Mouse (Mus musculus) ES-E14 (cell line): Measurements from ENCODE around the gene Spata17. TPM values are rescaled to one million over a fixed set of nuclear protein-coding genes. Genes with fewer than 3 reads are reported as not detected.

ENCODE experiments used
- DNase-seq: peaks from one replicate; pipeline ENCODE4 v3.0.0-alpha.2; 2013; ENCODE audit warnings: low read depth, low spot score
- H3K27ac ChIP-seq: 2 replicates; pipeline ENCODE4 v1.5.1; 2012; ENCODE audit warnings: low read depth, mild to moderate bottlenecking, low read length, moderate library complexity, mixed read lengths; ENCODE audit not compliant: poor library complexity, insufficient read depth, severe bottlenecking
- H3K36me3 ChIP-seq: 2 replicates; pipeline ENCODE4 v1.6.1; 2012; ENCODE audit warnings: mild to moderate bottlenecking, low read length, moderate library complexity, mixed read lengths; ENCODE audit not compliant: control insufficient read depth, poor library complexity, insufficient read depth, severe bottlenecking
- H3K4me1 ChIP-seq, 2 experiments: fragments of 150-350 bp in 1 of 2; sonication (generic) in 1 of 2; 2 replicates each; pipeline ENCODE4 v1.6.1; 2012; ENCODE audit warnings: low read length in 2 of 2, mild to moderate bottlenecking in 1 of 2, mixed read lengths in 1 of 2; ENCODE audit not compliant: control insufficient read depth in 2 of 2, insufficient read depth in 2 of 2, poor library complexity in 1 of 2
- H3K4me3 ChIP-seq, 2 experiments: fragments of 150-350 bp in 1 of 2; sonication (generic) in 1 of 2; 2 replicates each; pipeline ENCODE4 v1.5.1; 2012; ENCODE audit warnings: low read length in 2 of 2, low read depth in 1 of 2, mild to moderate bottlenecking in 1 of 2, mixed read lengths in 1 of 2; ENCODE audit not compliant: insufficient read depth in 1 of 2, poor library complexity in 1 of 2, severe bottlenecking in 1 of 2
- H3K9ac ChIP-seq: 2 replicates; pipeline ENCODE4 v1.6.1; 2012; ENCODE audit warnings: low read depth, mild to moderate bottlenecking, low read length, mixed read lengths; ENCODE audit not compliant: poor library complexity, insufficient read depth, severe bottlenecking
- H3K9me3 ChIP-seq: fragments of 150-350 bp; sonication (generic); 2 replicates; pipeline ENCODE4 v1.6.1; 2012; ENCODE audit warnings: low read depth, mild to moderate bottlenecking, low read length; ENCODE audit not compliant: control insufficient read depth, insufficient read depth
- CHD2 ChIP-seq: IDR thresholded peaks from 2 replicates; pipeline ENCODE4 v1.6.1; 2014; ENCODE audit warnings: mild to moderate bottlenecking, low read depth, low read length, inconsistent platforms
- HCFC1 ChIP-seq: IDR thresholded peaks from 2 replicates; pipeline ENCODE4 v1.6.1; 2012; ENCODE audit warnings: low read length, inconsistent platforms, borderline replicate concordance; ENCODE audit not compliant: insufficient read depth
- MAFK ChIP-seq: IDR thresholded peaks from 2 replicates; pipeline ENCODE4 v1.6.1; 2014; ENCODE audit warnings: mild to moderate bottlenecking, low read depth, low read length, inconsistent platforms; ENCODE audit not compliant: insufficient read depth
- ZC3H11A ChIP-seq: IDR thresholded peaks from 2 replicates; pipeline ENCODE4 v1.6.1; 2012; ENCODE audit warnings: low read depth, mild to moderate bottlenecking, inconsistent platforms, low read length, borderline replicate concordance
- ZNF384 ChIP-seq: IDR thresholded peaks from 2 replicates; pipeline ENCODE4 v1.6.1; 2012; ENCODE audit warnings: low read depth, low read length, inconsistent platforms
- in situ Hi-C, 2 experiments: fragments of 600-800 bp; cut with MboI; formaldehyde crosslinking; loops; one replicate each; pipeline ENCODE4 v1.15.1; 2025; ENCODE audit warnings: low sequenced_read_pairs in 2 of 2, inconsistent platforms in 1 of 2; ENCODE audit not compliant: unreplicated experiment in 2 of 2
- total RNA-seq: library from RNA; depleted of rRNA; stranded (reverse); fragments of 300-350 nt; gene quantifications from 2 replicates; pipeline ENCODE4 v1.2.3, GENCODE M21; 2012; rRNA removed

Spata17 gene
- total RNA-seq: 0.26 and 0.36 TPM in 2 replicates

- Histone ChIP-seq H3K27ac (peak within 1 kb of the TSS; percentile 68; the same call in 1 of the 2 replicates), H3K4me1 (peaks cover 0 to 4% of the 10 kb centered on the region in 2 experiments; a peak in 2 of 4 replicates), H3K4me3 (peak within 1 kb of the TSS; percentile 84 to 97), H3K36me3 (no peaks in the 10 kb centered on the region), H3K9me3 (no peaks in the 10 kb centered on the region), H3K9ac (peak within 1 kb of the TSS; percentile 96)
- in situ Hi-C loops: no loop called here
- DNase-seq: peak; percentile 76
- TF ChIP-seq ZC3H11A (no peak), ZNF384 (no peak), HCFC1 (peak; percentile 59; the same call in 1 of the 2 replicates), CHD2 (no peak), MAFK (no peak)
Measured at GRCm38 (mm10) chr1:187215181-187216116, at the start of gene Spata17, which contains the start of gene Gpatch2. TSS of gene Spata17 (minus strand) at chr1:187215465. TSS of gene Gpatch2 (plus strand) at chr1:187215508.

DNA sequence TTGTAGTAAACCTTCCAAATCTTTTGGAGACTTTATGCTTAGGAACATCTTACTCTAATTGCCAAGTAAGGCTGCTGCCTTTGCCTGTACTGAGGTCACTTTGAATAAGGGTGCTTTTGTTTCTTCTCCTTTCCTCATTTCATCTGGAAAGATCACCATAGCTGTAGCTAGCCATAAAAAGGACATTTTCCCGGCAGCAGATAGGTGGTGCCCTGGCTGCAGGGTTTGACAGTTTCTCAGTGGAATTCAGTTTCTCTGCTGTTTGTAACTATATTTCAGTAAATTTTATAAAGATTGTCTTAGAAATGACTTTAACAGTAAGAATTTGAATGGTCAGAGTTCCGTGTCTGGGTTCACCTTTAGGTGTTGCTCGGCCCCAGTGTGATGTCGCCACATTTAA is 43.5 kb upstream of the Spata17 start:
- in situ Hi-C loops: no loop called here
- H3K4me1 ChIP-seq: no peaks in the 10 kb centered on the region

GRCm38 (mm10) chr1:187250741-187251262 is 35.5 kb upstream of the Spata17 start:
- TF ChIP-seq ZC3H11A (no peak), HCFC1 (no peak), ZNF384 (no peak), CHD2 (no peak), MAFK (no peak)
- DNase-seq: peak; percentile 6
- Histone ChIP-seq H3K27ac (no peak overlapping the region), H3K9me3 (no peaks in the 10 kb centered on the region), H3K9ac (no peak overlapping the region), H3K36me3 (no peaks in the 10 kb centered on the region), H3K4me1 (no peaks in the 10 kb centered on the region), H3K4me3 (no peak overlapping the region)
- in situ Hi-C loops: no loop called here

More for the DNA sequence above, 43.5 kb upstream of the Spata17 start:
- DNase-seq: no peak
- Histone ChIP-seq H3K27ac (no peak overlapping the region), H3K9ac (no peak overlapping the region), H3K4me3 (no peak overlapping the region), H3K9me3 (no peaks in the 10 kb centered on the region), H3K36me3 (no peaks in the 10 kb centered on the region)
- TF ChIP-seq MAFK (no peak), HCFC1 (no peak), ZNF384 (no peak), ZC3H11A (no peak), CHD2 (no peak)

- no peak for TF ChIP-seq ZC3H11A
- TF ChIP-seq MAFK: no peak
- TF ChIP-seq ZNF384: no peak
- no peak for TF ChIP-seq HCFC1
- TF ChIP-seq CHD2: no peak
- in situ Hi-C loops: no loop called here
- no peaks in the 10 kb centered on the region for H3K9me3 ChIP-seq
Measured at GRCm38 (mm10) chr1:187244734-187245133, 29.5 kb upstream of the Spata17 start.

More at GRCm38 (mm10) chr1:187244734-187245133, 29.5 kb upstream of the Spata17 start:
- Histone ChIP-seq H3K4me3 (no peak overlapping the region), H3K27ac (no peak overlapping the region), H3K4me1 (no peaks in the 10 kb centered on the region), H3K36me3 (no peaks in the 10 kb centered on the region), H3K9ac (no peak overlapping the region)
- no peak for DNase-seq
